Mouse (Mus musculus): ENCODE data around the gene Zfp273. TPM values are rescaled to one million over a fixed set of nuclear protein-coding genes. Genes with fewer than 3 reads are reported as not detected.
"Not testable (repeated sequence)": the region's sequence is repeated elsewhere in the genome, so short reads cannot be mapped to it uniquely, and the experiment has no call there.

Gene Zfp273
- total RNA-seq (2021): 3.4 and 4.7 TPM in 2 replicates
- long read RNA-seq, experiment 1, partial matches to known transcripts: 0 of 8 reads
- long read RNA-seq, experiment 1, other reads (novel, unspliced or antisense): 1 of 8 reads
- long read RNA-seq, experiment 2, partial matches to known transcripts: 0 of 3 reads
- long read RNA-seq, experiment 2, other reads (novel, unspliced or antisense): 0 of 3 reads

DNA sequence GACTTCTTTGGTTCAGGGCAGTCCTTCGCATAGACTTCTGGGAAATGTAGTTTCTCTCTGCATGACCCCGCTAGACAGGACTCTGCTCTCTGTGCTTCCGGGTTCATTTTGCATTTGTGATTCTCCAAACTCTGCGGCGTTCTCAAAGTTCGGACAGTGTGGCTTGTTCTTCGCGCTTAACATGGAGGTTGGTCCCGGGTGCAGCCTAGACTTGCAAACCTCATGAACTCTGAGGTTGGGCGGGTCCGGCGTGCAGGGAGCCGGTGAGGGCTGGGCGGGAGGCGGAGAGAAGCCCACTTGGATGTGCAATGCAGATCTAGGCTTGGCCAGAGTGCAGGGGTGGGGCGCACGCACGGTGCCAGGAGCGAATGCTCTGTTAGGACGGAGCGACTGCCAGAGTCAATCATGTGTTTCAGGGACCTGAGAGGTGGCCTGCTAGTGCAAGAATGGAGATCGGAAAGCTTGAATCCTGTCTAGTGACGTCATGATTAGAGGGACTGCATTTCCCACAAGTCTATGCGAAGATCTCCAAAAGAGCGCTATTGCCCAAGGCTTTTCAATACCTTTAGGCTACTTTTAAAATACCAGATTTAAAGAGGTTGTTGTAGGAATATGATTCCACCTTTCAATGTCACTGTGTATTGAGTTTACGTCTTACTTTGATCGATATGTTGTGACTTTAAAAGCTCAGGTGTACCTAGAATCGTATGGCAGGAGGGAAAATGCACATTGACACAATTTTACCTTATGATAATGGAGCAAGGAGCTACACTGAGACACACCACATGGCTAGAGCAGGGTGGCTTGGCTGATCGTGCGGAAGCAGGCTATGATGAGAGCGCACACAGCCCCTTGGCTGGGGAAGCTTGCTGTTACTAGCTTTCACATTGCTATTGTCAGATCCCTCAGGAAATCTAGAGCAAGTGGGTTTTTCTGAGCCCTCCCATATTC is at the start of gene Zfp273:
Gene Zfp273, plus strand, starts transcription at position 31 of the 951 bp plus-strand sequence.
- peak; percentile 81 for DNase-seq

DNA sequence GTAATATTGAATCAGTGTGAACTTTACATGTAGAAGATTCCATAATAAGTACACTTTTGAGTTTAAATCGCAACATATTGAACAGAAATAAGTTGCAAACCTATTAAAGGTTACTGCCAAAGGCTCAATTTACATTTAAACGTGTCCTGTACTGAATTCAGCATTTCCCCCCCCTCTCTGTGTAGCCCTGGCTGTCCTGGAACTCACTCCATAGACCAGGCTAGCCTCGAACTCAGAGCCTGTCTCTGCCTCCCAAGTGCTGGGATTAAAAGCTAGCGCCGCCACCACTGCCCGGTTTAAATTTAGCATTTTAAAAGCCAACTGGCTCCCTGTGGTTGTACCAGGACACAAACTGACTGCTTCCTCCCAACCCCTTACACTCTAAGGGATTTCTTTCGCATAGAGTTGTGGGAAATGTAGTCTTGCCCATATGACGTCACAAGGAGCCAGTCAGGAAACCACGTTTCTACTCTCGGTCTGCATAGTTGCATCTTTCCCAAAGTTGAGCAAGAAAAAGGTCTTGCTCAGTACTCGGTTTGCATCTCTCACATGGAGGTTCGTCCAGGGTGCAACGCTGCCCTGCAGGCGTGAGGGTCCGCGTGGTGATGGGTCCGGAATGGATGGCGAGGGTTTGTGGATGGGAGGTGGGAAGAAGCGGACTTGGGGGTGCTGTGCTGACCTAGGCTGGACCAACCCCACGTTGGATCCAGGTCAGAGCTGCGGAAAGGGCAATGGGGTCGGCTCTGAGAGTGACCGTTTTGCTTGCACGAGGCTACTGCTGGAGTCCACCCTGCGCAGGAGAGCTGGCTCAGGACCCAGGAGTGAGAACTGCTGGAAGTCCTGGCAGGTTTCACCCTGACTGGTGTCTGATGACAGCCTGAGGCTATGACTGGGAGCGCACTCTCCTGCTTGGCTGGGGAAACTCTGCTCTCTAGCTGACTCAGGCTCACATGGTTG is 34.0 kb upstream of the Zfp273 start, which contains the start of gene Zfp493:
Gene Zfp493, plus strand, starts transcription at position 429 of the 957 bp plus-strand sequence.
- peak; percentile 76 for DNase-seq

DNA sequence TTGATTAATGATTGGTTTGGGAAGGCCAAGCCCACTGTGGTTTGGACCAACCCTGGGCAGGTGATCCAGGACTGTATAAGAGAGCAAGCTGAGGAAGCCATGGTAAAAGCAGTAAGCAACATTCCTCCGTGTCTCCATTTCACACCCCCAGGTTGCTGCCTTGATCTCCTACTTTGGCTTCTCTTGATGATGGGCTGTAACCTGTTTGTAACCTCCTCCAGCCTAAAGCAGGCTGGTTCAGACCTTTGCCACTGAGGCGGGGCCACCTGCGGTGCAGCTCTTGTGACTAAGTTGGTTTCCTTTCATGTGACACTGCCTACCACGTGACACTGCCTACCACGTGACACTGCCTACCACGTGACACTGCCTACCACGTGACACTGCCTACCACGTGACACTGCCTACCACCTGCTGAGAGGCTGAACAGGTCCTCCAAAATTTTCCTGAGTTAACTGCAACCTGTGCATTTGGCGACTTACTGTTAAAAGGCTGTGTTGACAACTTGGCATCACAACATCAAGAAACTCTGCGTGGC is 21.6 kb upstream of the Zfp273 start:
- no peak for DNase-seq

DNA sequence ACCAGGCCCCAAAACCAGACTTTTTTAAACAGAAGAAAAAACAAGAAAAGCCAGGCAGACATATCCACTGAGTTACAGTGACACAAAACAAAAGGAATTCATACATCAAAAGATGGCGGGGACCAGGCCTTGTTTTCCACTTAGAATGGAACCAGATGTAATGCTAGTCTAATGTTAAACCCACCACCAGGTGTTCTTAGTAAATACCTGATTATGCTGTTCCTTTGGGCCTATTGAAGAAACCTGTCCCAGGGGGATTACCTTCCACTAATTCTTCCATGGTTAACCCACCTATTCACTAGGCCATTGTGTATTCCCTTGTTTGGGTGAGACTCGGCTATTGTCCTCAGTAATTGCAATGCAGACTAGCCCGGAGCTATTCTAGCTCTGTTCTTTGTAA is 14.9 kb upstream of the Zfp273 start:
- DNase-seq: no peak

DNA sequence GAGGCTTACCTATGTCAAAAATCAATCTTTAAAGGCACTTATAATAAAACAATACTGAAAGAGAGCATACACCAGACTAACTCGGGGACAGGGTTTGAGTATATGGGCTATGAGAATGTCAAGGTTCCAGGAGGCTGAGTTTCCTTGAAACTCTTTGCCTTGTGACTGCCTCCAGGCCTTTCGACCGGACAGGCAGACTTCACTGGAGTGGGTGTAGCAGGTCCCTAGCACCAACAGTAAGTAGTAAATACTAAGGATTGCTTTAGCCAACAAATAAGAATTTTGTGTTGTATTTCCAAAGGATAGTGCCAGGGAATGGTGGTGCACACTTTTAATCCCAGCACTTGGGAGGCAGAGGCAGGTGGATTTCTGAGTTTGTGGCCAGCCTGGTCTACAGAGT is 14.4 kb upstream of the Zfp273 start:
- DNase-seq: not testable (repeated sequence)

DNA sequence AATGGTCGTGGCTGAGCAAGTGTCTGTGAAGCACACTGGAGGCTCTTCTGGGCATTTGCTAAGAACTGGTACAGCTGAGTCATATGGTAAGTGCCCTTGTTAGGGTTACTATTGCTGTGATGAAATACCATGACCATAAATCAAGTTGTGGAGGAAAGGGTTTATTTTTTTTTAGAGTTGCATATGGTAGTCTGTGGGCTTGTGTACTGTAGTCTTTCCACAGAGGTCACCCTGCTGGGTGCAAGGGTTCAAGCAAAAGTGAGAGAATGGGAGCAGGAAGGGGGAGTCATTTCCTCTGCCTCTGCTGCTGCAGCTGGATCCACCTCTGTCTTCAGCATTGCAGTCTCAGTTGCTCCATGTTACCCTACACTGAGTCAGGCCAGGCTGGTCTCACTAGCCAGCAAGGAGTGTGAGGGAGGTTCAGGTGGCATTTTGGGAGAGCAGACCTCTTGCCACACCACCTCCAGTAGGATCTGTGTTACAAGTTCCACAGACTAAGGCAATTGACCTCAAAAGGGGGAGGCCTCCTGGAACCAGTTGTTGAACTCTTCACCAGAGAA is 1.8 kb upstream of the Zfp273 start:
- DNase-seq: no peak

DNA sequence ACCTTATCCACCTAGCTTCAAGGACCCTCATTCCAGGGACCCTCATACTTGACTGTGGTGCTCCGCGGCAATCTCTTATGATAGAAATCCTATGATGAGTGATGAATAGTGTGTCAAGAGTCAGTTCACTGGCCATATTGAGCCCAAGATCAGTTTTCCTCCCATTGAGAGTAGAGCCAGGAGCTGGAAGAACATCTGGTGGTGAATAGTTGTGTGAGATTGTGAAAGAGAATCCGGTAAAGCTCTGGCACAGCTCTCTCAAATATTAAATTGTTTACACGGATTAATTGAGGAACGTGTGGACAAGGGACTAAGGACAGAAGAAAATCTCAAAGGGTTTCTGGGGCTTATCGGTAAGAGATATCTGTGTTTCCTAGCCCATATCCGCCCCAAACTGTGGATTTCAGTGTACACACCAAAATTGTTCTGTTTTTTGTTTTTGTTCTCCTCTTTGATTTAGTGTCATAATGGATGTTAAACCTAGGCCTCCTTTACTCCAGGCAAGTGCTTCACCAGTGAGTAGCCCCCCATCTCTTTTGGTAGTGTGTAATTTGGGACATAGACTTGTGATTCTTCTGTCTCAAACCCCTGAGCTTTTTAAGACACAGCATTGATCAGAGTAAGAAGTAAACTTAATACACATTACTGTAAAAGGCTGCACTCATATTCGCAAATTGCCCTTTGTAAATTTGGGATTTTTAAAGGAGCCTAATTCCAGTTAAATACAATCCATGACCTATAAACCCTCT is 405 bp upstream of the Zfp273 start:
- DNase-seq: no peak

DNA sequence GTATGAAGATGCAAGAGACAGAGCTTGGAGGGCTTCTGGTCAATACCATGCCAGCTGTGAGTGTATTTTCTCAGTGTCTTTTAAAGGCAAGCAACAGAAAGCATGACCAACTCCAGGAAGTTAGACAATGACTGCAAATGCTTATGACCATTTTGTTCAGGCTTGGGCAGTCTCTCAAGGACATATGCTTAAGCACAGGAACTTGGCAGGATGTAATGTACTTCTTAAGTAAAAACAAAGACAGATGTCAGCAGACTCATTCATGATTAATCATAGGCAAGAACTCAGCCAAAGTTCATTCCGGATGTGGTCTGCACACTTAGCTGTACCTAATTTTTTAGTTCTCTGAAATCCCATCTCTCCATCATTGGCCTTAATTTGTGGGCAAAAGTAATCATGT is 5.1 kb downstream of the Zfp273 start:
- no peak for DNase-seq

DNA sequence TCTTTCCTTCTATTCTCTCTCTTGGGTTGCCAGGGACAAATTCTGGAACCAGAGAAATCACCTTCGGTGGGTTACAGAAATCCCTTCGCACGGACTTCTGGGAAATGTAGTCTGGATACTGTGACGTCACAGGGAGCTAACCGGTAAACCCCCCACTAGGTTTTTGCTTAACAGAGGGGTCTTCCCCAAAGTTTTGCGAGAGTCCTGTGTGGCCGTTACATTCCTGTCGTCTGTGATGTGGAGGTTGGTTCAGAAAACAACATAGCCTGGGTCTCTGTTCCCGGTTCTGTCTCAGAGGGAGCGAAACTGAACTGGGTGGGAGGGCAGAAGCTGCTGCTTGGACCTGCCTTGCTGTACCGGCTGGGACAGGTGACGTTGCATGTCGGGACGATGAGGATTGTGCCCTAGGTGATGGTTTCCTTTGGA is 17.4 kb downstream of the Zfp273 start, which contains the start of gene Gm10037:
Gene Gm10037, plus strand, starts transcription at position 196 of the 426 bp plus-strand sequence.
- peak; percentile 68 for DNase-seq

DNA sequence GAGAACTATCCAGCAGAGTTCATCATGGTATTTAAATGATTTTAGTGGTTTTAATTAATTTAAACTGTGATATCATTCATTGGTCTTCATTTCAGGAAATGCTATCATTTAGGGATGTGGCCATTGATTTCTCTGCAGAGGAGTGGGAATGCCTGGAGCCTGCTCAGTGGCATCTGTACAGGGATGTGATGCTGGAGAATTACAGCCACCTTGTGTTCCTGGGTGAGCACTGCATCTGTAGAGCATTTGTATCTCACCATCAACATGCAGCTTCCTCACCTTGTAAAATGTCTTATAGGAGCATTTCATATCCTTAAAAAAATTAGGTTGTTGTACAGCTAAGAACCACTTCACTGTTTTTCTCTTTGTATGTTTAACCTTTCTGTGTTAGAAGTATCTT is 19.6 kb downstream of the Zfp273 start:
- not testable (repeated sequence) for DNase-seq

DNA sequence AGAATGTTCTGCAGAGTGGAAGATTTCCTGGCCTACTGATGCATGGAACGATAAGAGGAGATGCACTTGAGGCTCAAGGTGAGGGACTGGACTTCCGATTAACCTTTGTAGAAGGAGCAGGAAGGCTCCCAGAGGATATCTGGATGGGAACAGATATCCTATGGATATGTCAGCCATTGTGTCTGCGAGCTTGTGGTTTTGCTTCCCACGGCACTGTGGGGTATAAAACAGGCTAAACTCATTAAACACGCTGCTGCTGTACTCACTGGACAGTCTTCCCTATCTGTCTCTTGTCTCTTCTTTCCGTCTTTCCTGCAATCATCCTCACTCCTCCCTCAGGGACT is 30.2 kb downstream of the Zfp273 start:
- DNase-seq: no peak

DNA sequence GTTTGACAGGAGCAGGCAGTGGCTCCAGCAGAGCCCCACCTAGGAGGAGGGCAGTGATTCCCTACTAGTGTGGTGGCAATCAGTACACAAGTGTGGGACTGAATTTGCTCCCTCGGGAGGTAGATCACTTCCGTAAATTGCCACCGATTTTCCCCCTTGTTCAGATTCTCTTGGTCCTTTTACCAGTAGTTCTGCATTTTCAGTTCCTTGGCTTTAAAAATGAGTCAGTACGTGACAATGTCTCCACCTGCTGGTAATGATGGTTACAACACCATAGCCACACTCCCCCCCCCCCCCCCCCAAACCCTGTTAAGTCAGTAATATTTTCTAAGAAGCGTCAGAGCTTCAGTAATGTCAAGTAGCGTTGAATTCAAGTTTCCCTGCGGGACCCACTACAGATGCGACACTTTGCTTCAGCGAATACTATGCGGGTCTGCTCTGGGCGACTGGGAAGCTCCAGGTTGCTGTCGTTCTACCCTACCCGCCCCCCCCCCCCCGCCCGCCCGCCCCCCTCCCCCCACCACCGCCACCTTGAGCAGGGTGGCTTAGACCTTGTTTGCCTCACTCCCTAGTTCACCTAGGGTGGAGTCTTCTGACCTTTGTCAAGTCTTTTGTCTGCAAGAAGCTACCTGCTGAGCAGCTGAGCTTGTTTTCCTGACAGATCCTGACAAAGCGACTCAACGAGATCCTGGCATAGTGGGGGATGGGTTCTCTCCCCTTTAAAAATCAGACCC is 30.7 kb downstream of the Zfp273 start:
- DNase-seq: peak; percentile 65

DNA sequence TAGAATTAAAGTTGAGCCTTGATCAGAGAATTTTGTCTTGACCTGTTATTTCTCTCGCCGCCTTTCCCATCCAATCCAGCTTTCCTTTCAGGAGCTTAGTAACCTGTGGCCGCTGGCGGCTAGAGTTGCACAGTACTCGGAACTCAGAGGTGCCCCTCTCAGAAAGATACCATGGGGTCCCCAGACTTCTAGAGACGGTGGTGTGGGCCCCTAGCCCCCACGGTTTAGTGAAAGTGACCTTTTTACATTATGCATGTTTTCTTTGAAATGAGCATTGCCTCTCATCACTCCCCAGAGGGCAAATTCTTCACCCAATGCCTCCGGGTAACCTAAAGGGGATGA is 31.3 kb downstream of the Zfp273 start:
- no peak for DNase-seq

DNA sequence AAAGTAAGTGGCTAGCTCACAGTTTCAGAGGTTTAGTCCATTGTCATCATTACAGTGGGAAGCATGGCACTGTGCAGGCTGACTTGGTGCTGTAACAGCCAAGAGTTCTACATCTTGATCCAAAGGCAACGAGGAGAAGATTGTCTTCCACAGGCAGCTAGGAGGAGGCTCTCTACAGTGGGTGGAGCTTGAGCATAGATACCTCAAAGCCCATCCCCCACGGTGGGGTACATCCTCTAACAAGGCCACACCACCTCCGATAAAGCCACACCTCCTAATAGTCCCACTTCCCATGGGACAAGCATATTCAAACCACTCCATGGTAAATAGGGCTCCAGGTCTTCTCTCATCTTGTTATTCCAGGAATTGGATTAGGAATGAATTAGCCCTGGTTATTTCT is 36.8 kb downstream of the Zfp273 start:
- no peak for DNase-seq

DNA sequence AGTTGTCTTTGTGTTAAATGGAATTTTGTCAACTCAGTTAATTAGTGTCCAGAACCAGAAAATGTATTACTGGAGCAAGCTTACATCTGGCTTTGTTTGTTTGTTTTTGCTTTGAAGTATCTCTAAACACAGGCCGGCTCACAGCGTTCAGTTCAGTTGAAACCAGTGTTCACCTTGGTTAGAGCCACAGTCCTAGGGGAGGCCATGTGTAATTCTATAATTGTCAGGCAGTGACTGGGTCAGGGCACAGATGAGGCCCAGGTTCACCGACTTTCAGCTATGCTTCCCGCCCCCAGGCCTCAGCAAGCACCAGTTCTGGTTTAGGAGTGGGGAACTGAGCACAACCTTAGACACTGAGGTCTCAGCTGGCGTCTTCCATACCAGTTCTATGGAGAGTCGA is 39.6 kb downstream of the Zfp273 start:
- DNase-seq: no peak

DNA sequence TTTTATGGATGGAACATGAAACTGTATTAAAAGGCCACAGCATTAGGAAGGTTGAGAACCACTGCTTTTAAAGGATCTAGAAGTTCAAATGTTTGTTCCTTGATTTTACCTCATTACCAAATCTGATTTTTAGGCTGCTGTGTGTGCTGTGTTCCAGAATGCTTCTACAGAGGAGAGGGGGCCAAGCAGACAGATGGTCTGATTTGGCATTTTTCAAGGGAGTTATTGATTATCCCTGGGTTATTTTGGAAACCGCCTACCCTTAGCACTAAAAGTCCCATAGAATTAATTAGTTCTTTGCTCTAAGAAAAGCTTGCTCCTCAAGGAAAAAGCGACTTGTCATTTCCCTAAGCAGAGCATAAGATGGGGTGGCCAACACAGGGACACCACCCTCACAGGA is 40.4 kb downstream of the Zfp273 start:
- no peak for DNase-seq

DNA sequence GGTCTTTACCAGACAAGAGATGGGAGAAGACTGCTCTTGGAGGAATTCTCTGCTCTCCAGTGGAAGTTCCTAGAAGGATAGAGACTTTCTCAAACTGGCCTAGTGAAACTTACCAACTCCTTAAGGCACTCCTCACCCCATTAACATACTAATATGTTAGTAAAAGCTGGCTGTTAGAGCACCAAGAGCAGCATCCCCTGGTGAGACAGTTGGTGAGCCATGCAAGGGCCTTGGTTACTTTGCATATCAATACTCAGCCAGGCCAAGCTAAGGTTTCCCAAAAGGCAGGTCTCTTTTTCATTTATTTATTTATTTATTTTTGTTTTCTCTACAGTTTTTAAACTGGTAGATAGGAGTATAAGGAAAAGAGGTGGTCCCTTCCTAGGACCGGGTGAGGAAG is 43.8 kb downstream of the Zfp273 start:
- DNase-seq: no peak

DNA sequence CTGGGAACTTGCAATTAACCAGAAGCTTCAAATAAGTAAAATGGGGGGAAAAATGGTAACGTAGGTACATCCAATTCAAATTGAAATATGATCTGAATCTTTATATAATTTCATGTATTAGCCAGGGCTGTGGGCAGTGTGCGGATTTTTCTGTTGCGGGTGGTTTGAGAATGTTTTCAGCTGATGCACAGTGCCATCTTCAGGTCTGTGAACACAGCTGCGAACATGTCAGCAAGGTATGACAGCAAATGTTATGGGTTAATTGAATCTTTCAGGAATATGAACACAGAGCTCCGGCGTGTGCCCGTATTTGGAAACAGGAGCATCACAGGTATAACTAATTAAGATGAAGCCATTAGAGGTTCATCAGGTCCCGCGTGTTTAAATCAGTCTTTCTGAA is 49.0 kb downstream of the Zfp273 start:
- no peak for DNase-seq

DNA sequence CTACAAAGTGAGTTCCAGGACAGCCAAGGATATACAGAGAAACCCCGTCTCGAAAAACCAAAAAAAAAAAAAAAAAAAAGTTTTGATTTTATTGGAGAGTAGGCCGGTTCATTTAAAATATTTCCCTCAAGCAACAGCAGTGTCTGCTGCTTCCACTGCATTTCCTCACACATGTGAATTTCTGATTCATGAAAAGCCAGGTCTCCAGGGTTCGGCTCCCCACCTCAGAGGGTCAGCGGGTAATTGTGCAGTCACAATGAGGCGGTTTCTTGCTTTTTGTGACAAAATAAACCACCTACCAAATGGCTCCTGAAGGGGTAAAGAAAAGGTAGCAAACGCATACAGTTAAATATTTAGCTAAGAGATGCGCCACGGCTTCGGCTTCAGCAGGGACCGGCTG is 49.5 kb downstream of the Zfp273 start, which contains the start of gene BC048507:
Gene BC048507, plus strand, starts transcription at position 301 of the 400 bp plus-strand sequence.
- no peak for DNase-seq

DNA sequence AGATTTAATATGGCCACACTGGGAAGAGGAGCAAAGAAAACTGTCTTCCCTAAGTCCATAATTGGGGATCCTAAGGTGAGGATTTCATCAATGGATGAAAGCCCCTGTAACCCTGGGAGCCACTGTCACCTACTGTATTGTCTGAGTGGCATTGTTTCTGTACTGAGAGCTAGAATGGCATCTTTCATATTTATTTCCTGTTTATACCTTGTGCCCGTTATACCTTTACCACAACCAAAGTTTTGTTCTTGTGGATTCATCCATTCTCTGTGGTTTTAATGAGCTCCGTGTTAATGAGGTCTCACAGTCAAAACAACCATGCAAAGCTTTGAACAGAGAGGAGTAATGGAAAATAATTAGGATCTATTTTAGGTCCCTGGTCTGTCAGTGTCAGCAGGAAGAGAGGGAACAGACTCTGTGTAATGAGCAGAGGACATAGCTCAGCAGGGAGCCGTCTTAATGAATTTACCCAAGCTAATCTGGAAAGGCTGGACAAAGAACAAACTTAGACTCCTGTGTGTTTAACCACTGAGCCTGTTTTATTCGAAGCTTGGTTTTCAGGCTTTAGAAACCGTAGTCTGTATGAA is 51.3 kb downstream of the Zfp273 start:
- no peak for DNase-seq
